Mouse (Mus musculus) hindbrain, embryonic 11.5 days (tissue): ENCODE results near the gene Gadd45gip1. TPM values are rescaled to one million over a fixed set of nuclear protein-coding genes. Genes with fewer than 3 reads are reported as not detected.
A peak's percentile ranks its signal among the peaks of the same experiment; 100 is the strongest.

ENCODE experiments used
- ATAC-seq: fragments of 200-750 bp; cut with Nextera tagmentation; 2 replicates; pipeline ENCODE4 v1.8.0; 2017; ENCODE audit warnings: mild to moderate bottlenecking, moderate TSS enrichment, moderate library complexity; ENCODE audit not compliant: low FRiP score
- DNase-seq: peaks from one replicate; pipeline ENCODE4 v3.0.0-alpha.2; 2015; ENCODE audit warnings: low spot score
- H3K27ac ChIP-seq: fragments of 300-500 bp; sonication (generic); 2 replicates; pipeline ENCODE4 v1.5.1; 2014; ENCODE audit warnings: mild to moderate bottlenecking, low read depth, low read length
- H3K27me3 ChIP-seq: fragments of 300-500 bp; sonication (generic); 2 replicates; pipeline ENCODE4 v1.6.1; 2014; ENCODE audit warnings: mild to moderate bottlenecking, low read length, moderate library complexity, mixed read lengths; ENCODE audit not compliant: control insufficient read depth, insufficient read depth
- H3K36me3 ChIP-seq: fragments of 300-500 bp; sonication (generic); 2 replicates; pipeline ENCODE4 v1.6.1; 2014; ENCODE audit warnings: mild to moderate bottlenecking, low read length, moderate library complexity, mixed read lengths; ENCODE audit not compliant: control insufficient read depth, insufficient read depth
- H3K4me1 ChIP-seq: fragments of 300-500 bp; sonication (generic); replicated peaks from 2 replicates; pipeline ENCODE4 v1.6.1; 2014; ENCODE audit warnings: low read length, mixed read lengths; ENCODE audit not compliant: control insufficient read depth, insufficient read depth
- H3K4me2 ChIP-seq: fragments of 300-500 bp; sonication (generic); replicated peaks from 2 replicates; pipeline ENCODE4 v1.6.1; 2014; ENCODE audit warnings: mild to moderate bottlenecking, low read depth, low read length
- H3K4me3 ChIP-seq: fragments of 300-500 bp; sonication (generic); 2 replicates; pipeline ENCODE4 v1.5.1; 2014; ENCODE audit warnings: low read depth, low read length
- H3K9ac ChIP-seq: fragments of 300-500 bp; sonication (generic); 2 replicates; pipeline ENCODE4 v1.6.1; 2014; ENCODE audit warnings: low read depth, low read length
- H3K9me3 ChIP-seq: fragments of 300-500 bp; sonication (generic); 2 replicates; pipeline ENCODE4 v1.6.1; 2016; ENCODE audit warnings: low read length; ENCODE audit not compliant: control insufficient read depth
- WGBS: fragments of 180-500 bp; shearing (Covaris S2); extraction: QIAGEN DNeasy Blood & Tissue Kit; methylation state at CpG from one replicate; pipeline ENCODE4 v1.1.7; 2014; 5-methylcytosine and 5-hydroxymethylcytosine counted together
- polyA plus RNA-seq: library from polyadenylated mRNA; unstranded; fragments of >200 nt; fragmentation: Nextera tagmentation; extraction: Ambion mirVana; gene quantifications from 2 replicates; pipeline ENCODE4 v1.2.1, GENCODE M21; 2014

Gadd45gip1 gene
- polyA plus RNA-seq, 1 experiment from 2014 or later, result 37.2 TPM

DNA sequence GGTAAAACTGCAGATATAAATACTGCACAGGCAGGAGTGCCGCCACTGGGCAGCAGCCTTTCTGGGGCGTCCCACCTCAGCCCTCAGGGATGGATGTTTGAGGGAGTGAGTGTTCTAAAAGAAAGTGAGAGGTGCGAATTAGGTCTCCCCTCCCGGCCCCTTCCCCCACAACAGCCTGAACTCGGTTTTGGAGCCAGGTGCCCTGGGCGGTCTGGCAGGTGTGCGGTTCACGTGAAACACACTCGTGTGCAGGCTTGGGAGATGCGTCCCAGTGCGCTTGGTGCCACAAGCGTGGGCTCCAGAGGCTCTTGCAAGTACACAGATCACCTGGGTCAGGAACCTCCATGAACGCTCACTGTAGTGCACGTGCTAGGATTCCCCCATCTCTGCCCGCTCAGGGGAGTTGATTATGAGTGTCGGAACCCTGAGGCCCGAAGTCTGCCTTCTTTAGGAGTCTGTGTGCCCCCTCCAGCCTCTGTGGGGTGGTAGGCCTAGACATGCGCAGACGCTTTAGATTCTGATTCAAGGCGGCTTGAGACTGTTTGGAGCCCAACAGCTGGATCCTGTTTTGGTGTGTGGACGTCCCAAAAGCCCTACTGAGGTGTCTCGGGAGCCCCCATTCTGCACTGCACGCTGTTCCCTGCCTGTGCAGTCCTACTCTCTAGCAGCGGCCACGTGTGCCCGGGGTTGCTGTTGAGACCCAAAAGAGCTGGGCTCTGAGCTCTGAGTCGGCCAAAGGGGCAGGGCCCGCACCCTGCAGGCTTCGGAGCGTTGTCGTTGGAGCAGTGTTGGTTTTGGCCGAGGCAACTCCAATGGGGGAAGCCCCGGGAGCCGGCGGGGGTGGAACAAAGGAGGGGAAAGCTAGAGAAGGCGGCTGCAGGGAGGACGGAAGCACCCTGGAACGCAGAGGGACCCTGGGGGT lies 45.3 kb upstream of the Gadd45gip1 start:
- Histone ChIP-seq H3K9me3 (no peaks in the 10 kb centered on the region), H3K9ac (no peak overlapping the region), H3K36me3 (no peaks in the 10 kb centered on the region), H3K4me1 (no peaks in the 10 kb centered on the region), H3K27ac (no peak overlapping the region), H3K4me2 (no peak overlapping the region), H3K27me3 (peaks cover 99% of the 10 kb centered on the region), H3K4me3 (no peak overlapping the region)
- ATAC-seq (no peak), DNase-seq (peak; percentile 58)
- WGBS, result under 1% methylated on average over 38 of the region's 38 CpGs

DNA sequence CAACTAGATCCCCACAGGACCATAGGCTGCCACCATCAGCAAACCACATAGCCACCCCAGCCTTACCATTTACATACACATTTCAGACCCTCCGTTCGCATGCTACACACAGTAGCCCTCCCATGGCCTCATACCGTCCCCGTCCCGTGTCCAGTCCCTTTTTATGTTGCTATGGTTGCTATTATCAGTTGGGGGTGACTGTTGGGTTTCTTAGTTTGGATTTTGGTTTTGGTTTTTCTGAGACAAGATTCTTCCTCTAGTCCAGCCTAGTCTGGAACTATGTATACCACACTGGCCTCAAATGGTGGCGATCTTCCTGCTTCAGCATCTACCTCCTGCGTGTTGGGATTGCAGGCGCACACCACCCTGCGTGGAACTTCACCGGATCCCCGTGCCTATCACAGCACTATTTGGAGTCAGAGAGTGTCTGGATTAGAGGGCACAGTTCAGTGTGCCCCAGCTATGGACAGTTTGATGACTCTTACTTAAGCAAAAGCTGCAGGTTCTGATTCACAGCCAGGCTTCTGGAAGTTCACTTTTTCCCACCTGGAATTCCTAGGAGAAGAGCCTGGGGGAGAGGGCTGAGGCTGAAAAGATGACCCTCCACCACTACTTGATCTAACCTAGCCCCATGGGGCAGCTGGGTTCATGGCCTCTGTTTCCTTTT lies 44.4 kb upstream of the Gadd45gip1 start:
- no peaks in the 10 kb centered on the region for H3K36me3 ChIP-seq
- H3K4me3 ChIP-seq, result no peak overlapping the region
- peaks cover 97% of the 10 kb centered on the region for H3K27me3 ChIP-seq
- ATAC-seq (no peak), DNase-seq (peak; percentile 48)
- no peak overlapping the region for H3K4me2 ChIP-seq
- no peaks in the 10 kb centered on the region for H3K4me1 ChIP-seq
- no peak overlapping the region for H3K9ac ChIP-seq
- 2% methylated on average over 11 of the region's 11 CpGs for WGBS
- no peak overlapping the region for H3K27ac ChIP-seq
- no peaks in the 10 kb centered on the region for H3K9me3 ChIP-seq

DNA sequence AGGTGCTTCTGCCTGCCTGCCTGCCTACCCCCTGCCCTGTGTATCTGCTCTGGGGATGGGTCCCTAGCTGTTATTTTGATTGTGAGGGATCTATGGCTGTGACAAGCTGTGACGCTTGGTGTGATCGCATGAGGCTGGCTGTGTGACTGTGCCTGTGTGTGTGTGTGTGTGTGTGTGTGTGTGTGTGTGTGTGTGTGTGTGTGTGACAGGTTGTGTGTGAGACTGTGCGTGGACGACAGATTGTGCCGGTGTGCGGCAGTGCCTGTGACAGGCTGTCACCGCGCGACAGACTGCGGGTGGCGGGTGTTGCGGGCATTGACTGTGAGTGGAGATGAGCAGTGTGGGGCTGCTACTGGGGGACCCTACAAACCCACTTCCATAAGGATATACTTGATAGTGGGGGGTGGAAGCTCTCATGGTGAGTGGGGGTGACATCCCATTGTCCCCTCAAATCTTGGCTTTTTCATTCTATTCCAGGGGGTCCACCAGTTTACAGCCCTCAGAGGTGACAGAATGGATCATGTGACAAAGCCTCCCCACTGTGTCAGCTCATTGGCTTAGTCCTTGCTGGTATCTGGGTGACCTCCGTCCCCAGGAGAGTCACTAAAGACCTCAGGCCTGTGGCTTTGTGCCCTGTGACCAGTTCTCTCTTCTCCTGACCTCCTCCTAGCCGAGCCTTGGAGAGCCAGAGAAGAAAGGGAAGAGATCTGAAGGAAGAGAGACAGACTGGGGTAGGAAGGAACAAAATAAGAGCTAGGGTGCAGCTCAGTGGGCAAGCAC lies 43.6 kb upstream of the Gadd45gip1 start:
- H3K27ac ChIP-seq, result no peak overlapping the region
- no peak overlapping the region for H3K4me3 ChIP-seq
- H3K4me1 ChIP-seq, result no peaks in the 10 kb centered on the region
- peaks cover 96% of the 10 kb centered on the region for H3K27me3 ChIP-seq
- H3K4me2 ChIP-seq, result no peak overlapping the region
- ATAC-seq (no peak), DNase-seq (peak; percentile 34)
- 4% methylated on average over 14 of the region's 14 CpGs for WGBS
- no peaks in the 10 kb centered on the region for H3K9me3 ChIP-seq
- no peaks in the 10 kb centered on the region for H3K36me3 ChIP-seq
- no peak overlapping the region for H3K9ac ChIP-seq

DNA sequence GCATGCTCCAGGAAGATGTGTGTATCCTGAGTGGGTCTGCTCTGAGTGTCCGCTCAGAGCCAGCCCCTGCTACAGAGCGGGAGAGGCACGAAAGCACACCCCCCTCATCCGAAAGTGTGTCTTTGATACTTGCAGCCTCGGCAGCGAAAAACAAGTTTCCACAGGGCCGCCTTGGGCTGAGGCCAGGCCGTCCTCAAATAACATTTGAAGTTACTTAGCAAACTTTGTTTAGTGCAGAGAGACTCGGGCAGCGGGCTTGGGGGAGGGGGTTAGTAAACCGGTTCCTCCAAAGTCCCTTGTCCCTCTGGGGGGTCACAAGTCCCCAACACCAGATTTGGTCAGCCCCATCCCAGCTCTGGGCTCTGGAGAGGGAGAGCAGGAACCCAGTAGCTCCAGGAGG lies 42.4 kb upstream of the Gadd45gip1 start:
- Histone ChIP-seq H3K4me1 (no peaks in the 10 kb centered on the region), H3K4me2 (no peak overlapping the region), H3K4me3 (no peak overlapping the region), H3K9me3 (no peaks in the 10 kb centered on the region), H3K27me3 (peaks cover 96% of the 10 kb centered on the region), H3K9ac (no peak overlapping the region), H3K27ac (no peak overlapping the region), H3K36me3 (no peaks in the 10 kb centered on the region)
- DNase-seq (peak; percentile 19), ATAC-seq (no peak)
- 13% methylated on average over 11 of the region's 11 CpGs for WGBS

DNA sequence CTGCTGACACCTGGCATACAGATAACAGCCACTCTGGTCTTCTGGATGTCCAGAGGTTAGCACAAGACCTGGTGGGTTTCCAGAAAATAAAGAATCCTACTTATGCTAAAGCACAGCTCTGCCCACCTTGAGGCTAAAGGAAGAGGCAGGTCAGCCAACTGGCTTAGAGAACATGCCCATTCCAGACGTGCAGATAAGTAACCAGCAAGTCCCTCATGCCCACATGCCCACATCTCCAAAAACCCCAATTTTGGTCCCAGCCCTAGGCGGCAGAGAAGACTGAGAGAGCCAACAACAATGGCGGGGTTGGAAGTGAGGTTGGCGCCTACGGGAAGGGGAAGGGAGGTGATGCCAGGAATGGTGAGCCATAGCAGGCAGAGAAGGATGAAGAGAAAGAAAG lies 42.0 kb upstream of the Gadd45gip1 start:
- no peak overlapping the region for H3K9ac ChIP-seq
- no peaks in the 10 kb centered on the region for H3K9me3 ChIP-seq
- peaks cover 95% of the 10 kb centered on the region for H3K27me3 ChIP-seq
- H3K36me3 ChIP-seq, result no peaks in the 10 kb centered on the region
- no peak overlapping the region for H3K27ac ChIP-seq
- H3K4me3 ChIP-seq, result no peak overlapping the region
- H3K4me1 ChIP-seq, result no peaks in the 10 kb centered on the region
- 50% methylated on average over 5 of the region's 5 CpGs for WGBS
- no peak for DNase-seq
- no peak overlapping the region for H3K4me2 ChIP-seq
- ATAC-seq, result no peak

DNA sequence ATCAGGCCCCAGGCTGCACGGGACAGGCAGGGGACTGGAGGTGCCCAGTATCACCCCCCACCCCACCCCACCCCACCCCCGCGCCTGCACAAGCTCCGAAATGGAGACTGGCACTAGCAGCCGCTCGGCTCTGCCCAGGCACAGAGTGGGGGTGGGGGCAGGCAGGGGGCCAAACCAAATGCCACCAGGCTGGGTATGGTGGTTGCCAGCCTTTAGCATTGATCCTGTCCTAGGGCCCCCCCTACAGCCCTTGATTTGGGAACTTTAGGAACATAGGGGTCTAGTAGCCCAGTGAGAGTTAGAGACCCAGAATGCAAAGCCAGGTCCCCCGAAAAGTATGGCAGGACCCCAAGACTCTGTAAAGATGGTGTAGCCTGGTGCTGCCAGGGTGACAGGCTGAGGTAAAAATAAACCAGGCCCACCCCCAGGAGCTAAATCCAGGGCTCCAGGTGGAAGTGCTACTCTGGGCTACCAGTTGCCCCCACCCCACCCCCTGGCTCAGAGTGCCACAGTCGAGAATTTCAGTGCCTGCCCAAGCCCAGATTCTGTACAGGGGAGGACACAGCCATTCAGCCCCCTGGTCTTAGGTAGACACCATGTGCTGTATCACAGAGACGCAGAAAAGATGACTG lies 41.4 kb upstream of the Gadd45gip1 start:
- ATAC-seq (no peak), DNase-seq (no peak)
- Histone ChIP-seq H3K4me3 (no peak overlapping the region), H3K27ac (no peak overlapping the region), H3K9ac (no peak overlapping the region), H3K4me1 (no peaks in the 10 kb centered on the region), H3K9me3 (no peaks in the 10 kb centered on the region), H3K27me3 (peaks cover 93% of the 10 kb centered on the region), H3K4me2 (no peak overlapping the region), H3K36me3 (no peaks in the 10 kb centered on the region)
- whole genome bisulfite sequencing, result 77% methylated on average over 9 of the region's 9 CpGs

DNA sequence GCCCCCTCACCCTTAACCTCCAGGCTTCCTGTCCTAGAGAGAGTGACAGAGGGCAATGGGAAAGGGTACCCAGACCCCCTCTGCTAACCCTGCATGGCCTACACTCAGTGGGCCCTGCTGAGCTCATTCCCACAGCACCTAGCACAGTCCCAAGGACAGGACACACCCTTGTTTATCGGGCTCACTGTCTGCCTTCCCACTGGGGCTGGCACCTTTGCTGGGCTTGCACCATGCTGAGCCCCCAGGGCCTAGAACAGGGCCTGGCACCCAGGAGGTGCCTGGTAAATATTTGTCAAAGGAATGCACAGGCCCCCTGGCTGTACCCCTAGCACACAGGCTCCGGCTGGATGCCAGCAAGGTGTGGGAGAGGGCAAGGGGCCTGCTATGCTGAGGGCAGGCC lies 40.8 kb upstream of the Gadd45gip1 start:
- 59% methylated on average over 2 of the region's 2 CpGs for WGBS
- Histone ChIP-seq H3K9ac (no peak overlapping the region), H3K27ac (no peak overlapping the region), H3K27me3 (peaks cover 93% of the 10 kb centered on the region), H3K36me3 (no peaks in the 10 kb centered on the region), H3K9me3 (no peaks in the 10 kb centered on the region), H3K4me3 (no peak overlapping the region), H3K4me1 (no peaks in the 10 kb centered on the region), H3K4me2 (no peak overlapping the region)
- ATAC-seq, result no peak
- no peak for DNase-seq

DNA sequence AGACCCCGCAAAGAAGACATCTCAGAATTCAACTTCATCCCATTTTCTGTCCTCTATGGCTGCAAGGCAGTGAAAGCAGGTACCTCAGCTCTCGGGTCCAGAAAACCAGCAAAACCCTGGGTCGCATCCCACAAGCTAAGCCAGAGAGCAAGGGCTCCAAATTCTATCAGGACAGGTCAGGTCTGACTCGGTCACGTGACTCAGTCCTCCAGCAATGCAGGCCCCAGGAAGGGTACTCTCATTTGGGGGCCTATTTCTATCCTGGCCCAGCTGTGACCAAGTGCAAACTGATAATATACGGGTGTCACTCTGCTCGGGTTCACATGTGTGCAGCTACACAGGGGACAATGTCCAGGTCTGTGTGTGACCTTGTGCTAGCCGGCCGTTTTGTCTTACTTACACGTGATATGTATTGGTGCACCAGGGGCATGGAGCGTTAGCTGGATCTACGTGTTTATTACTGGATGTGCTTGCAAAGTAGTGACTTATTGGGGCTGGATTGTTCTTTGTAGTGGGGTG lies 38.8 kb upstream of the Gadd45gip1 start:
- H3K4me3 ChIP-seq, result no peak overlapping the region
- H3K4me2 ChIP-seq, result no peak overlapping the region
- H3K27ac ChIP-seq, result no peak overlapping the region
- H3K4me1 ChIP-seq, result no peaks in the 10 kb centered on the region
- WGBS, result 74% methylated on average over 12 of the region's 12 CpGs
- peaks cover 93% of the 10 kb centered on the region for H3K27me3 ChIP-seq
- no peak for ATAC-seq
- H3K36me3 ChIP-seq, result no peaks in the 10 kb centered on the region
- no peaks in the 10 kb centered on the region for H3K9me3 ChIP-seq
- no peak for DNase-seq
- H3K9ac ChIP-seq, result no peak overlapping the region
